Mouse (Mus musculus): ENCODE results near the gene Xylb. TPM values are rescaled to one million over a fixed set of nuclear protein-coding genes. Genes with fewer than 3 reads are reported as not detected.
A peak's percentile ranks its signal among the peaks of the same experiment; 100 is the strongest.
"Not testable (repeated sequence)": the region's sequence is repeated elsewhere in the genome, so short reads cannot be mapped to it uniquely, and the experiment has no call there.

Gene Xylb
- polyA plus RNA-seq, 1 experiment from 2014 or later = 2.4 TPM

- Histone ChIP-seq H3K9ac (ENCODE audit: low read length) (no peak overlapping the region), H3K27ac (ENCODE audit: low read depth, low read length) (no peak overlapping the region), H3K4me1 (ENCODE audit: control insufficient read depth, insufficient read depth, low read length) (no peaks in the 10 kb centered on the region), H3K27me3 (replicated peaks; ENCODE audit: control insufficient read depth, insufficient read depth, low read length) (no peaks in the 10 kb centered on the region), H3K36me3 (ENCODE audit: control insufficient read depth, insufficient read depth, low read length) (peaks cover 35% of the 10 kb centered on the region), H3K4me2 (ENCODE audit: low read length) (no peak overlapping the region), H3K9me3 (replicated peaks; ENCODE audit: control insufficient read depth, low read length) (no peaks in the 10 kb centered on the region), H3K4me3 (ENCODE audit: low read depth, low read length) (no peak overlapping the region)
- DNase-seq (ENCODE audit: low spot score) = peak; percentile 59
- ATAC-seq = peak; percentile 78
- WGBS = 13% methylated on average over 4 of the region's 4 CpGs
Measured at GRCm38 (mm10) chr9:119352060-119352459, 5.1 kb upstream of the Xylb start.

GRCm38 (mm10) chr9:119353926-119354325, 3.3 kb upstream of the Xylb start:
- no peak for ATAC-seq
- no peak overlapping the region for H3K27ac ChIP-seq (ENCODE audit: low read depth, low read length)
- no peak overlapping the region for H3K9ac ChIP-seq (ENCODE audit: low read length)
- H3K27me3 ChIP-seq (replicated peaks; ENCODE audit: control insufficient read depth, insufficient read depth, low read length) = no peaks in the 10 kb centered on the region
- DNase-seq (ENCODE audit: low spot score) = no peak
- H3K4me3 ChIP-seq (ENCODE audit: low read depth, low read length) = no peak overlapping the region
- H3K4me2 ChIP-seq (ENCODE audit: low read length) = no peak overlapping the region
- H3K4me1 ChIP-seq (ENCODE audit: control insufficient read depth, insufficient read depth, low read length) = peaks cover 2% of the 10 kb centered on the region; the same call in 1 of the 2 replicates
- H3K36me3 ChIP-seq (ENCODE audit: control insufficient read depth, insufficient read depth, low read length) = peaks cover 19% of the 10 kb centered on the region
- H3K9me3 ChIP-seq (replicated peaks; ENCODE audit: control insufficient read depth, low read length) = no peaks in the 10 kb centered on the region
- WGBS = 80% methylated on average over 6 of the region's 6 CpGs

GRCm38 (mm10) chr9:119355943-119356342, 1.2 kb upstream of the Xylb start:
- DNase-seq (ENCODE audit: low spot score) (no peak), ATAC-seq (no peak)
- WGBS = 85% methylated on average over 6 of the region's 6 CpGs
- Histone ChIP-seq H3K4me3 (ENCODE audit: low read depth, low read length) (no peak overlapping the region), H3K4me2 (ENCODE audit: low read length) (no peak overlapping the region), H3K9ac (ENCODE audit: low read length) (no peak overlapping the region), H3K9me3 (replicated peaks; ENCODE audit: control insufficient read depth, low read length) (no peaks in the 10 kb centered on the region), H3K36me3 (ENCODE audit: control insufficient read depth, insufficient read depth, low read length) (peaks cover 8% of the 10 kb centered on the region), H3K27ac (ENCODE audit: low read depth, low read length) (no peak overlapping the region), H3K27me3 (replicated peaks; ENCODE audit: control insufficient read depth, insufficient read depth, low read length) (no peaks in the 10 kb centered on the region), H3K4me1 (ENCODE audit: control insufficient read depth, insufficient read depth, low read length) (peaks cover 2% of the 10 kb centered on the region; the same call in 1 of the 2 replicates)

GRCm38 (mm10) chr9:119358058-119358429, 863 bp downstream of the Xylb start:
- Histone ChIP-seq H3K9me3 (replicated peaks; ENCODE audit: control insufficient read depth, low read length) (no peaks in the 10 kb centered on the region), H3K27me3 (replicated peaks; ENCODE audit: control insufficient read depth, insufficient read depth, low read length) (no peaks in the 10 kb centered on the region), H3K4me3 (ENCODE audit: low read depth, low read length) (peak overlapping the region; percentile 57), H3K4me2 (ENCODE audit: low read length) (peak overlapping the region; percentile 76), H3K36me3 (ENCODE audit: control insufficient read depth, insufficient read depth, low read length) (no peaks in the 10 kb centered on the region), H3K9ac (ENCODE audit: low read length) (peak overlapping the region; percentile 77), H3K27ac (ENCODE audit: low read depth, low read length) (no peak overlapping the region), H3K4me1 (ENCODE audit: control insufficient read depth, insufficient read depth, low read length) (peaks cover 2% of the 10 kb centered on the region; the same call in 1 of the 2 replicates)
- DNase-seq (ENCODE audit: low spot score) (no peak), ATAC-seq (no peak)
- WGBS = 31% methylated on average over 9 of the region's 9 CpGs

GRCm38 (mm10) chr9:119361416-119361815, 4.2 kb downstream of the Xylb start:
- H3K27ac ChIP-seq (ENCODE audit: low read depth, low read length) = no peak overlapping the region
- no peak overlapping the region for H3K9ac ChIP-seq (ENCODE audit: low read length)
- DNase-seq (ENCODE audit: low spot score) = no peak
- H3K27me3 ChIP-seq (replicated peaks; ENCODE audit: control insufficient read depth, insufficient read depth, low read length) = no peaks in the 10 kb centered on the region
- ATAC-seq = no peak
- no peaks in the 10 kb centered on the region for H3K9me3 ChIP-seq (replicated peaks; ENCODE audit: control insufficient read depth, low read length)
- no peaks in the 10 kb centered on the region for H3K36me3 ChIP-seq (ENCODE audit: control insufficient read depth, insufficient read depth, low read length)
- peaks cover 2% of the 10 kb centered on the region; the same call in 1 of the 2 replicates for H3K4me1 ChIP-seq (ENCODE audit: control insufficient read depth, insufficient read depth, low read length)
- 94% methylated on average over 5 of the region's 5 CpGs for WGBS
- H3K4me3 ChIP-seq (ENCODE audit: low read depth, low read length) = no peak overlapping the region
- no peak overlapping the region for H3K4me2 ChIP-seq (ENCODE audit: low read length)

GRCm38 (mm10) chr9:119363229-119363628, 6.0 kb downstream of the Xylb start:
- H3K4me2 ChIP-seq (ENCODE audit: low read length) = no peak overlapping the region
- no peaks in the 10 kb centered on the region for H3K4me1 ChIP-seq (ENCODE audit: control insufficient read depth, insufficient read depth, low read length)
- ATAC-seq = no peak
- no peak overlapping the region for H3K27ac ChIP-seq (ENCODE audit: low read depth, low read length)
- DNase-seq (ENCODE audit: low spot score) = no peak
- no peaks in the 10 kb centered on the region for H3K36me3 ChIP-seq (ENCODE audit: control insufficient read depth, insufficient read depth, low read length)
- H3K9ac ChIP-seq (ENCODE audit: low read length) = no peak overlapping the region
- no peaks in the 10 kb centered on the region for H3K9me3 ChIP-seq (replicated peaks; ENCODE audit: control insufficient read depth, low read length)
- WGBS = 93% methylated on average over 12 of the region's 12 CpGs
- H3K4me3 ChIP-seq (ENCODE audit: low read depth, low read length) = no peak overlapping the region
- H3K27me3 ChIP-seq (replicated peaks; ENCODE audit: control insufficient read depth, insufficient read depth, low read length) = no peaks in the 10 kb centered on the region

- Histone ChIP-seq H3K27me3 (replicated peaks; ENCODE audit: control insufficient read depth, insufficient read depth, low read length) (no peaks in the 10 kb centered on the region), H3K4me3 (ENCODE audit: low read depth, low read length) (no peak within 1 kb of the TSS), H3K27ac (ENCODE audit: low read depth, low read length) (no peak within 1 kb of the TSS), H3K36me3 (ENCODE audit: control insufficient read depth, insufficient read depth, low read length) (no peaks in the 10 kb centered on the region), H3K4me1 (ENCODE audit: control insufficient read depth, insufficient read depth, low read length) (no peaks in the 10 kb centered on the region), H3K9ac (ENCODE audit: low read length) (no peak within 1 kb of the TSS), H3K9me3 (replicated peaks; ENCODE audit: control insufficient read depth, low read length) (no peaks in the 10 kb centered on the region), H3K4me2 (ENCODE audit: low read length) (no peak within 1 kb of the TSS)
- no peak for DNase-seq (ENCODE audit: low spot score)
- WGBS = 86% methylated on average over 7 of the region's 7 CpGs
- no peak for ATAC-seq
Measured at GRCm38 (mm10) chr9:119365284-119365683, 8.1 kb downstream of the Xylb start, which contains the start of gene Slc22a14. Gene Slc22a14, minus strand, starts transcription at chr9:119365553.

- Histone ChIP-seq H3K27me3 (replicated peaks; ENCODE audit: control insufficient read depth, insufficient read depth, low read length) (no peaks in the 10 kb centered on the region), H3K9me3 (replicated peaks; ENCODE audit: control insufficient read depth, low read length) (no peaks in the 10 kb centered on the region), H3K27ac (ENCODE audit: low read depth, low read length) (no peak overlapping the region), H3K4me2 (ENCODE audit: low read length) (no peak overlapping the region), H3K4me1 (ENCODE audit: control insufficient read depth, insufficient read depth, low read length) (no peaks in the 10 kb centered on the region), H3K4me3 (ENCODE audit: low read depth, low read length) (no peak overlapping the region), H3K9ac (ENCODE audit: low read length) (no peak overlapping the region), H3K36me3 (ENCODE audit: control insufficient read depth, insufficient read depth, low read length) (no peaks in the 10 kb centered on the region)
- ATAC-seq (no peak), DNase-seq (ENCODE audit: low spot score) (no peak)
- 95% methylated on average over 3 of the region's 3 CpGs for WGBS
Measured at GRCm38 (mm10) chr9:119368367-119368766, 11.2 kb downstream of the Xylb start.

- not testable (repeated sequence) for H3K4me3 ChIP-seq (ENCODE audit: low read depth, low read length); DNase-seq (ENCODE audit: low spot score); H3K9ac ChIP-seq (ENCODE audit: low read length); H3K9me3 ChIP-seq (replicated peaks; ENCODE audit: control insufficient read depth, low read length); H3K27ac ChIP-seq (ENCODE audit: low read depth, low read length); ATAC-seq; H3K4me2 ChIP-seq (ENCODE audit: low read length); H3K4me1 ChIP-seq (ENCODE audit: control insufficient read depth, insufficient read depth, low read length); H3K36me3 ChIP-seq (ENCODE audit: control insufficient read depth, insufficient read depth, low read length); H3K27me3 ChIP-seq (replicated peaks; ENCODE audit: control insufficient read depth, insufficient read depth, low read length)
- WGBS = 86% methylated on average over 4 of the region's 4 CpGs
Measured at GRCm38 (mm10) chr9:119370770-119371169, 13.6 kb downstream of the Xylb start.

All from forebrain, embryonic 14.5 days (tissue).